Mouse (Mus musculus) CH12.LX (cell line): ENCODE results near the gene Eif2b5. TPM values are rescaled to one million over a fixed set of nuclear protein-coding genes. Genes with fewer than 3 reads are reported as not detected.

Experiments used
- DNase-seq: peaks from one replicate; pipeline ENCODE4 v3.0.0-alpha.2; 2013; ENCODE audit errors: extremely low read depth
- H3K27ac ChIP-seq: 2 replicates; pipeline ENCODE4 v1.5.1; 2012; ENCODE audit warnings: low read depth, mild to moderate bottlenecking, control low read depth, moderate library complexity; ENCODE audit not compliant: insufficient read depth
- H3K27me3 ChIP-seq: replicated peaks from 2 replicates; pipeline ENCODE3; 2012; ENCODE audit warnings: inconsistent platforms
- H3K36me3 ChIP-seq, 2 experiments: replicated peaks in 1 of 2; 2 replicates each; pipeline versions ENCODE3 to v1.6.1; 2012; ENCODE audit warnings: inconsistent platforms in 1 of 2, low read length in 1 of 2, mild to moderate bottlenecking in 1 of 2, mixed read lengths in 1 of 2, moderate library complexity in 1 of 2; ENCODE audit not compliant: control insufficient read depth in 1 of 2, insufficient read depth in 1 of 2
- H3K4me1 ChIP-seq, 2 experiments: 2 replicates each; pipeline ENCODE4 v1.6.1; 2012; ENCODE audit warnings: inconsistent platforms in 1 of 2, moderate library complexity in 1 of 2; ENCODE audit not compliant: insufficient read depth in 2 of 2, control insufficient read depth in 1 of 2
- H3K4me2 ChIP-seq: 2 replicates; pipeline ENCODE4 v1.6.1; 2012; ENCODE audit warnings: low read depth, mild to moderate bottlenecking, control low read depth; ENCODE audit not compliant: poor library complexity, insufficient read depth, severe bottlenecking
- H3K4me3 ChIP-seq, 3 experiments: fragments of 150-350 bp in 1 of 3; sonication (generic) in 1 of 3; replicated peaks in 1 of 3; 2 replicates each; pipeline versions ENCODE3 to v1.5.1; 2011 to 2012; ENCODE audit warnings: low read depth in 2 of 3, low read length in 2 of 3, mild to moderate bottlenecking in 2 of 3, moderate library complexity in 2 of 3, control low read depth in 1 of 3, improper control_type of control experiment in 1 of 3, inconsistent platforms in 1 of 3, mixed read lengths in 1 of 3; ENCODE audit not compliant: poor library complexity in 1 of 3
- H3K79me2 ChIP-seq: replicated peaks from 2 replicates; pipeline ENCODE4 v1.6.1; 2012; ENCODE audit warnings: mild to moderate bottlenecking, moderate library complexity; ENCODE audit not compliant: control insufficient read depth, poor library complexity, insufficient read depth, severe bottlenecking; ENCODE audit errors: extremely low read depth
- H3K9ac ChIP-seq: 2 replicates; pipeline ENCODE4 v1.6.1; 2012; ENCODE audit warnings: low read depth, mild to moderate bottlenecking, control low read depth, moderate library complexity; ENCODE audit not compliant: insufficient read depth
- H3K9me3 ChIP-seq: replicated peaks from 2 replicates; pipeline ENCODE3; 2012; ENCODE audit warnings: low read length, inconsistent platforms, mixed read lengths
- CHD1 ChIP-seq: IDR thresholded peaks from 2 replicates; pipeline ENCODE4 v1.6.1; 2012; ENCODE audit warnings: low read depth, low read length, improper control_type of control experiment, inconsistent platforms
- CTCF ChIP-seq, 2 experiments: IDR thresholded peaks in 1 of 2; conservative IDR thresholded peaks in 1 of 2; 2 replicates each; pipeline ENCODE4 v1.5.1; 2011 to 2012; ENCODE audit warnings: low read depth in 2 of 2, low read length in 2 of 2, improper control_type of control experiment in 1 of 2, inconsistent platforms in 1 of 2, mild to moderate bottlenecking in 1 of 2, moderate library complexity in 1 of 2
- EP300 ChIP-seq: IDR thresholded peaks from 2 replicates; pipeline ENCODE4 v1.6.1; 2011; ENCODE audit warnings: low read length, improper control_type of control experiment
- GABPA ChIP-seq: IDR thresholded peaks from 2 replicates; pipeline ENCODE4 v1.6.1; 2012; ENCODE audit warnings: low read depth, low read length, improper control_type of control experiment, inconsistent platforms; ENCODE audit not compliant: insufficient replicate concordance
- MAZ ChIP-seq: IDR thresholded peaks from 2 replicates; pipeline ENCODE4 v1.6.1; 2012; ENCODE audit warnings: low read depth, mild to moderate bottlenecking, inconsistent platforms, low read length, improper control_type of control experiment, moderate library complexity
- MXI1 ChIP-seq: IDR thresholded peaks from 2 replicates; pipeline ENCODE4 v1.6.1; 2011; ENCODE audit warnings: mild to moderate bottlenecking, low read depth, low read length, improper control_type of control experiment
- POLR2A ChIP-seq: IDR thresholded peaks from 2 replicates; pipeline ENCODE4 v1.6.1; 2011; ENCODE audit warnings: low read depth, mild to moderate bottlenecking, improper control_type of control experiment, low read length
- POLR2AphosphoS2 ChIP-seq: IDR thresholded peaks from 2 replicates; pipeline ENCODE4 v1.6.1; 2011; ENCODE audit warnings: low read depth, low read length, improper control_type of control experiment
- RCOR1 ChIP-seq: conservative IDR thresholded peaks from 2 replicates; pipeline ENCODE4 v1.6.1; 2012; ENCODE audit warnings: low read depth, mild to moderate bottlenecking, inconsistent platforms, low read length, improper control_type of control experiment
- SMC3 ChIP-seq: IDR thresholded peaks from 2 replicates; pipeline ENCODE4 v1.6.1; 2011; ENCODE audit warnings: low read depth, low read length, improper control_type of control experiment
- TBP ChIP-seq: conservative IDR thresholded peaks from 2 replicates; pipeline ENCODE4 v1.6.1; 2011; ENCODE audit warnings: low read depth, low read length, improper control_type of control experiment
- USF1 ChIP-seq: IDR thresholded peaks from 2 replicates; pipeline ENCODE4 v1.6.1; 2014; ENCODE audit warnings: low read depth, mild to moderate bottlenecking, inconsistent platforms, low read length, improper control_type of control experiment
- ZKSCAN1 ChIP-seq: IDR thresholded peaks from 2 replicates; pipeline ENCODE4 v1.6.1; 2012; ENCODE audit warnings: low read depth, inconsistent platforms, low read length, improper control_type of control experiment, borderline replicate concordance
- ZNF384 ChIP-seq: IDR thresholded peaks from 2 replicates; pipeline ENCODE4 v1.6.1; 2012; ENCODE audit warnings: low read depth, low read length, improper control_type of control experiment, inconsistent platforms
- dilution Hi-C: fragments of 300-500 bp; cut with MboI; formaldehyde crosslinking; loops from 2 replicates; pipeline ENCODE4 v1.14.3; 2020; ENCODE audit warnings: low sequenced_read_pairs; ENCODE audit not compliant: extremely low pct_unique_long_range_greater_than_20kb, extremely low pct_ligation_motif_present
- in situ Hi-C: fragments of 300-500 bp; cut with MboI; formaldehyde crosslinking; loops from 3 replicates; pipeline ENCODE4 v1.14.3; 2019; ENCODE audit warnings: low sequenced_read_pairs, low pct_ligation_motif_present, low pct_unique_long_range_greater_than_20kb, mixed read lengths
- polyA plus RNA-seq: library from polyadenylated mRNA; unstranded; fragments of >175 nt; gene quantifications from 2 replicates; pipeline ENCODE4 v1.2.1, GENCODE M21; 2012; ENCODE audit warnings: low read depth; ENCODE audit not compliant: insufficient read length
- total RNA-seq, 2 experiments: library from RNA; depleted of rRNA; stranded (reverse); fragments of 300-350 nt in 1 of 2; fragments of >200 nt in 1 of 2; gene quantifications; 2 replicates each; pipeline ENCODE4 v1.2.3; 2012 to 2014

Gene Eif2b5
- total and polyA plus RNA-seq, 3 experiments: 139 to 183 (median 179) TPM

DNA sequence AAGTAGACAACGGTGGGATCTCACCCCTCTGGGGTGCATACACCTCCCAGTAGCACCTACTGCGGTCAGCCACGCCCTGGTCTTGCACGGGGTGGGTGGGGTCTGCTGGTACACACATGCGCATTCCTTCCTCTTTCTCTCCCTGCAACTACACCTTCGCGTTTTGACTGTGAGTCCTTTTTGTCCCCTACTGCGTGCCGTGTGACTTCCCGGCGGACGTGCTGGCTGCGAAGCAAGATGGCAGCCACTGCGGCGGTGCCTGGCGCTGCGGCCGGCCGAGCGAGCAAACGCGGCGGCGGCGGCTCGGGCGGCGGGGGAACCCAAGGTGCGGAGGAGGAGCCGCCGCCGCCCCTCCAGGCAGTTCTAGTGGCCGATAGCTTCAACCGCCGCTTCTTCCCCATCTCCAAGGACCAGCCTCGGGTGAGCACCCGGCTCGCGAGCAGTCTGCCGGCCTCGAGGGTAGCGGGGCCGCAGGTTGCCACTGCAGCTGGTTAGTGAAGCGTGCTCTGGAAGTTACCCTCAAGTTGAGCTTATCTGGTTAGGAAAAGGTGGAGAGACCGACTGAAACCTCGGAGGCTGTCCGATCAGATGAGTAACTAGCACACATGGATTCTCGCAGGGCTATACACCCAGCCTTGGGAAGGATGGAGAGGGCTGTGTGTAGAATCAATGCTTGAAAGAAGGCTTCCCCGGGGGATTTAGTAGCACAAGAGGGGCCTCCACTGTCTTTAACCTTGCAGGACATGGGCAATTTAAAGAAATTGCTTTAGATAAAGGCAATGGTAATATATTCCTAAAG lies at the start of gene Eif2b5 (continued):
- peak; percentile 17; the same call in 1 of the 2 replicates for TF ChIP-seq ZKSCAN1
- TF ChIP-seq, all 38 proteins: peak for 27

DNA sequence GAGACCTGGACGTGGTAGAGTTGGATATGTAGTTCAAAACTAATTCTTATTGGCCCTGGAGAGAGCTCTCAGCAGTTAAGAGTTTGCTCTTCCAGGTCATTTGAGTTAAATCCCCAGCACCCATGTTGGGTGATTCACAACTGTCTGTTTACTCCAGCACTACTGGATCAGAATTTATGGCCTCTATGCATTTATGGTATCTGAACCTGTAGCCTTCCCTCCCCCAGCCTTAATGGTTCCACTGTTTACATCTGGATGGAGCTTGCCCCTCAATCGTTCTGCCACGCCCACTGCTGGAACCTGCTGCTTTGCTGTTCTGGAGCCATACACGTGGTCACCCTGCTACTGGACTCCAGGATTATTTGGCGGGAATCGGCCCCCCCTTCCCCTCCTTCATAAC lies 46.8 kb upstream of the Eif2b5 start:
- DNase-seq: no peak
- Histone ChIP-seq H3K27me3 (no peaks in the 10 kb centered on the region), H3K4me2 (no peak overlapping the region), H3K27ac (no peak overlapping the region), H3K79me2 (no peaks in the 10 kb centered on the region), H3K9ac (no peak overlapping the region), H3K36me3 (peaks cover 0 to 5% of the 10 kb centered on the region in 2 experiments), H3K4me1 (no peaks in the 10 kb centered on the region), H3K4me3 (no peak overlapping the region), H3K9me3 (no peaks in the 10 kb centered on the region)
- TF ChIP-seq CTCF (conservative IDR thresholded peaks at IDR 0.05 in 1 of 2, IDR thresholded peaks at IDR 0.05 in 1 of 2; ENCODE audit: low read depth in 2 of 2, low read length in 2 of 2) (no peak), POLR2AphosphoS2 (no peak), CHD1 (no peak), MAZ (no peak), ZNF384 (no peak), SMC3 (no peak), USF1 (no peak)
- dilution Hi-C loops: no loop called here
- in situ Hi-C loops: no loop called here

DNA sequence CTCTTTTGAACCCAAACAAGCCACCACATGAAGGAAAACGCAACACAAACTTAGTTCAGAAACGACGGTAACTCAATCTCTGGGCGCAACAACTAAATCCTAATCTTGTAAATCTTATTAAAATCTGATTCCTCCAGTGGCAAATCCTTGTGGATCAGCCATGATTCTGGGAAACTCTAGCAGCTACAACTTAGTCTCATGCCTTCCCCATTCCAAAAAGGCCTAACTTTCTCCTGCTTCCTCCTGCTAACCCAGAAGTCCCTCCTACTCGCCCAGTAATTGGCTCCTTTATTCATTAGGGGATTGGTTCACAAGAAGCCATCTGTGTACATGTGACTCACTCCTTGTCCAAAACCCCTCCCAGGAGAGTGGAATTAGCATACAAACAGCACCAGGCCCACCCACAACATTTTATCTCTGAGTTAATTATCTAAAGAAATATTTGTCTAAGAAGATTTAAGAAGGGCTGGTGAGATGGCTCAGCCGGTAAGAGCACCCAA lies 44.4 kb upstream of the Eif2b5 start:
- Histone ChIP-seq H3K4me3 (peak overlapping the region in 1 of 3 experiments; percentile 50), H3K27me3 (no peaks in the 10 kb centered on the region), H3K9me3 (no peaks in the 10 kb centered on the region), H3K9ac (no peak overlapping the region)
- peak; percentile 73 for DNase-seq
- dilution Hi-C loops: no loop called here
- TF ChIP-seq SMC3 (no peak), ZKSCAN1 (no peak), POLR2AphosphoS2 (no peak), CHD1 (no peak), RCOR1 (no peak), GABPA (no peak), EP300 (no peak), TBP (peak; percentile 66; the same call in 1 of the 2 replicates), USF1 (peak; percentile 7; the same call in 1 of the 2 replicates), MXI1 (no peak), POLR2A (peak; percentile 34; the same call in 1 of the 2 replicates)
- TF ChIP-seq, all 38 proteins: peak for 3
- peaks cover 0 to 8% of the 10 kb centered on the region in 2 experiments; a peak in 2 of 4 replicates for H3K4me1 ChIP-seq
- H3K79me2 ChIP-seq: no peaks in the 10 kb centered on the region
- no peak overlapping the region for H3K4me2 ChIP-seq
- no peak overlapping the region for H3K27ac ChIP-seq
- H3K36me3 ChIP-seq: peaks cover 0 to 5% of the 10 kb centered on the region in 2 experiments
- in situ Hi-C loops: no loop called here
